Mouse (Mus musculus): ENCODE results near the gene F11.

Gene F11

GRCm38 (mm10) chr8:45261920-45262319, at the start of gene F11:
TSS of gene F11 (minus strand) at chr8:45262031.
- DNase-seq (ENCODE audit: low spot score in 2 of 2) = no peak

GRCm38 (mm10) chr8:45310967-45311366, 49.1 kb upstream of the F11 start:
- DNase-seq (ENCODE audit: low spot score in 2 of 2) = no peak

GRCm38 (mm10) chr8:45308366-45308765, 46.5 kb upstream of the F11 start, which contains the start of gene Gm45753:
TSS of gene Gm45753 (minus strand) at chr8:45308466.
- DNase-seq (ENCODE audit: low spot score in 2 of 2) = no peak

- no peak for DNase-seq (ENCODE audit: low spot score in 2 of 2)
Measured at GRCm38 (mm10) chr8:45305479-45305878, 43.6 kb upstream of the F11 start.

- no peak for DNase-seq (ENCODE audit: low spot score in 2 of 2)
Measured at GRCm38 (mm10) chr8:45304354-45304753, 42.5 kb upstream of the F11 start.

- no peak for DNase-seq (ENCODE audit: low spot score in 2 of 2)
Measured at GRCm38 (mm10) chr8:45302390-45302789, 40.6 kb upstream of the F11 start.

GRCm38 (mm10) chr8:45295276-45295675, 33.4 kb upstream of the F11 start:
- DNase-seq (ENCODE audit: low spot score in 2 of 2) = no peak

GRCm38 (mm10) chr8:45294687-45295086, 32.9 kb upstream of the F11 start, which contains the start of gene Klkb1:
TSS of gene Klkb1 (minus strand) at chr8:45294859.
- DNase-seq (ENCODE audit: low spot score in 2 of 2) = no peak

GRCm38 (mm10) chr8:45291790-45292189, 30.0 kb upstream of the F11 start:
- DNase-seq (ENCODE audit: low spot score in 2 of 2) = no peak

GRCm38 (mm10) chr8:45281630-45282029, 19.8 kb upstream of the F11 start:
- DNase-seq (ENCODE audit: low spot score in 2 of 2) = no peak

GRCm38 (mm10) chr8:45277453-45277852, 15.6 kb upstream of the F11 start:
- DNase-seq (ENCODE audit: low spot score in 2 of 2) = no peak

GRCm38 (mm10) chr8:45274317-45274716, 12.5 kb upstream of the F11 start:
- no peak for DNase-seq (ENCODE audit: low spot score in 2 of 2)

GRCm38 (mm10) chr8:45269056-45269455, 7.2 kb upstream of the F11 start:
- DNase-seq (ENCODE audit: low spot score in 2 of 2) = no peak

- no peak for DNase-seq (ENCODE audit: low spot score in 2 of 2)
Measured at GRCm38 (mm10) chr8:45268485-45268884, 6.7 kb upstream of the F11 start.

- no peak for DNase-seq (ENCODE audit: low spot score in 2 of 2)
Measured at GRCm38 (mm10) chr8:45267611-45268391, 6.0 kb upstream of the F11 start.

- no peak for DNase-seq (ENCODE audit: low spot score in 2 of 2)
Measured at GRCm38 (mm10) chr8:45266993-45267392, 5.2 kb upstream of the F11 start.

- no peak for DNase-seq (ENCODE audit: low spot score in 2 of 2)
Measured at GRCm38 (mm10) chr8:45264918-45265317, 3.1 kb upstream of the F11 start.

- DNase-seq (ENCODE audit: low spot score in 2 of 2) = no peak
Measured at GRCm38 (mm10) chr8:45262851-45263250, 1.0 kb upstream of the F11 start.

GRCm38 (mm10) chr8:45258421-45258820, 3.4 kb downstream of the F11 start:
- DNase-seq (ENCODE audit: low spot score in 2 of 2) = no peak

- no peak for DNase-seq (ENCODE audit: low spot score in 2 of 2)
Measured at GRCm38 (mm10) chr8:45255040-45255439, 6.8 kb downstream of the F11 start.

GRCm38 (mm10) chr8:45254194-45254842, 7.5 kb downstream of the F11 start:
- no peak for DNase-seq (ENCODE audit: low spot score in 2 of 2)

GRCm38 (mm10) chr8:45253586-45253985, 8.2 kb downstream of the F11 start:
- no peak for DNase-seq (ENCODE audit: low spot score in 2 of 2)

- DNase-seq (ENCODE audit: low spot score in 2 of 2) = no peak
Measured at GRCm38 (mm10) chr8:45253111-45253510, 8.7 kb downstream of the F11 start.
